Mouse (Mus musculus): Measurements from ENCODE around the gene Plod1.

GRCm38 (mm10) chr4:147895815-147896330, 40.7 kb downstream of the Plod1 start:
- TF ChIP-seq POLR2A (IDR thresholded peaks at IDR 0.05; ENCODE audit: low read depth, low read length) (no peak), CTCF (IDR thresholded peaks at IDR 0.05; ENCODE audit: borderline replicate concordance, insufficient read depth, low read length) (no peak)
